Mouse (Mus musculus) lung, postnatal 0 days (tissue): ENCODE data around the gene Ociad1.

Source experiments
- CTCF ChIP-seq: IDR thresholded peaks from 2 replicates; pipeline ENCODE4 v1.5.1; 2016; ENCODE audit warnings: antibody characterized with exemption, mild to moderate bottlenecking
- EP300 ChIP-seq: IDR thresholded peaks from 2 replicates; pipeline ENCODE4 v1.6.1; 2016; ENCODE audit warnings: antibody characterized with exemption, mild to moderate bottlenecking, control low read depth

DNA sequence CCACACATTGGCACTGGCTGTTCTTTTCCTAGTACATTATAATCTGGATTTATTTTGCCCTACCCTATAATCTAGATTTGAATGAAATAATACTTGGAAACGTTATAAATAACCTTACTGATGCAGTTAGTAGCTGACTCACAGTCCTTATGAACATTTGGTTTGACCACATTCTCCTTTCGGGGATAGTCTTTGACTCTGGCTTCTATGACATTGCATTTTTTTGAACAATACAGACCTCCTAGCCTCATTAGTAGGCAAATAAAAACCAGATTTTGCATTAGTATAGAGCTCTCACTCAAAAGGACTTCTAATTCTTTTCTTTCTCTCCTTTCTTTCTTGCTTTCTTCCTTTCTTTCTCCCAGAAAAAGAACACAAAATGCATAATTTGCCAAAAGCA is 2.7 kb upstream of the Ociad1 start:
- no peak for TF ChIP-seq EP300
- TF ChIP-seq CTCF = no peak
